Mouse (Mus musculus): ENCODE measurements around the gene Tmem222.

The Tmem222 gene

DNA sequence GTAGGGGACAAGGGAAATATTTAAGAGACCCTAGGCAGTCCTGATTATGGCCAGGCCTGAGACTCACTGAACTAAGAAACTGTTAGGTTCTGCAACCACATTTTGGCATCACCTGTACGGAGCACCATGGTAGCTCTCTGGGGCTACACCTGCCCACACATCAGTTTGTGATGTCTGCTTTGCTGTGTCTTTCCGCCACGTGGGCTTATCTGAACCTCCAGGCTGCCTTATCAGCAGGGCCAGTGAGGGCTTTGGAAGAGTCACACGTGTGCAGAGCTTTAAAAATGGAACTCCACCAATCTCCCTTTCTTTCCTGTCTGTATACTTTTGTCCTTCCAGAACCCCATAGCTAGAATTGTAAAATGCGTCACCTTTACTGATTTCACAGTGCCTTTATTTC, 8.4 kb upstream of the Tmem222 start:
- in situ Hi-C loops (cut with MboI; ENCODE audit: low sequenced_read_pairs) = no loop called here

DNA sequence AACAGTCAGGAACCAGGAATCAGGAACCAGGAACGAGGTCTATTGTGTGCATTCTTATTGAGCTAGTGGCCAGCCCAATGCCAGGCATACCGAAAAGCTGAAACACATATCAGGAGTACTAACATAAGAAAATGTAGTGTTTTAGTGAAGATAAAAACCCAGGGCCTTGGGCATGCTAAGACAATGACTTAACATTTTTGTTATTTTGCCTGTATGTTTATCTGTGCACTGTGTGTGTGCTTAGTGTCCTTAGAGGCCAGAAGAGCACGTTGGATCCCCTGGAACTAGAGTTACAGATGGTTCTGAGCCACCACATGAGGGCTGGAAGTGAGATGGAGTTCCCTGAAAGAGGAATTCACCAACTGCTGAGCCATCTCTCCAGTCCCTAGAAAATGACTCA, 7.7 kb upstream of the Tmem222 start:
- in situ Hi-C loops (cut with MboI; ENCODE audit: low sequenced_read_pairs) = no loop called here

- in situ Hi-C loops (cut with MboI; ENCODE audit: low sequenced_read_pairs) = no loop called here
Measured at GRCm38 (mm10) chr4:133282656-133283055, 5.1 kb upstream of the Tmem222 start.

- in situ Hi-C loops (cut with MboI; ENCODE audit: low sequenced_read_pairs) = no loop called here
Measured at GRCm38 (mm10) chr4:133281951-133282481, 4.4 kb upstream of the Tmem222 start.

GRCm38 (mm10) chr4:133281513-133281912, 3.9 kb upstream of the Tmem222 start:
- in situ Hi-C loops (cut with MboI; ENCODE audit: low sequenced_read_pairs) = no loop called here

GRCm38 (mm10) chr4:133278482-133278881, 890 bp upstream of the Tmem222 start:
- in situ Hi-C loops (cut with MboI; ENCODE audit: low sequenced_read_pairs) = no loop called here

- in situ Hi-C loops (cut with MboI; ENCODE audit: low sequenced_read_pairs) = no loop called here
Measured at GRCm38 (mm10) chr4:133278067-133278466, 475 bp upstream of the Tmem222 start.

DNA sequence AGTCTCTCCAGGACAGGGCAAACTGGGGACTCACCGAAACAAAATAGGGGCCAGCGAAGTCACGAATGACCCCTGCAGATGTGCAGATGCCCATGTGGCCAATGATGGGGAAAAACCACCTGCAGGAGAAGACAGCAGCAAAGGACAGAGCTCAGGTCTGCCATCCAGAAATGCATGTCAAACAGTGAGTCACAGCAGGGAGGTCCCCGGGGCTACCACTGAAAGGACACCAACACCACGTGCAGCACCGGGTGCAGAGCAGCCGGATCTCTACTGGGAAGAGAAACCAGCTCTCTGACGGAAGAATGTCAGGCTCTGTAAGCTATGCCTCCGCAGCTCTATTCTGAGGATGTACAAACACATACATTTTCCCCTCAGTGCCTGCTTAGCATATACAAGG, 6.7 kb downstream of the Tmem222 start:
- in situ Hi-C loops (cut with MboI; ENCODE audit: low sequenced_read_pairs) = no loop called here

DNA sequence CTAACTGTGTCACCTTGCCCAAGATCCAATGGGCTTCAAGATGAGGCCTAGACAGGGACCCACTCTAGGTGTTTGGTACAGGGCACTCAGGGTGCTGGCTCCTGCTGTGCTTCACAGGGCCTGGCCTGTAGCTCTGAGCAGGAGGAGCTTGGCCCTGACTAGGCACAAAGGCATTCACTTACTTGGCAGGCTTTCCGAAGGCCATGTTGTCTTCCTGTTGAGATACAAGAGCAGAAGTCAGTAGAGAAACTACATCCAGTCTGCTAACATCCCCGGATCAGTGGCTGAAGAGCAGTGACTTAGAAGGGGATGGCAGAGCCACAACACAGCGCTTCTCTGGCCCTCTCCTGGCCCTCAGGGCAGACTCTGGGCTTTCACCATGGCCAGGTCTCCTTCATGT, 8.0 kb downstream of the Tmem222 start:
- in situ Hi-C loops (cut with MboI; ENCODE audit: low sequenced_read_pairs) = no loop called here

DNA sequence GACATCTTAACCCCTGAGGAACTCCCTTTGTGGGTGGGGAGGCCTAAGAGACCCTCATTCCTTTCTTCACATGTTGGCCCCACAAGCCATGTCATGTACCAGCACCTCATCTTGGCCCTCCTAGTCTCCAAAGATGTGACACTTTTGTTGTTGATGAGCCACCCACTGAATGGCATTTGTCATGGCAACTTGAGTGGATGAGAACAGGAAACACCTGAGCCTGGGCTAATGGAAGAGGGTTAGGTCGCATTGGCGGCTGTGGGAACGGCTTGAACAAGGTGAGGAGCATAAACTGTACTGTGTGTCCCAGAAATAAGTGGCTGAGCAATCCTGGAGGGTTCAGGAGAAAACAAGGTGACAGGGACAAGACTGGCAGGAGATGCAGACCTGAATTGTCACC, 8.7 kb downstream of the Tmem222 start:
- in situ Hi-C loops (cut with MboI; ENCODE audit: low sequenced_read_pairs) = no loop called here

DNA sequence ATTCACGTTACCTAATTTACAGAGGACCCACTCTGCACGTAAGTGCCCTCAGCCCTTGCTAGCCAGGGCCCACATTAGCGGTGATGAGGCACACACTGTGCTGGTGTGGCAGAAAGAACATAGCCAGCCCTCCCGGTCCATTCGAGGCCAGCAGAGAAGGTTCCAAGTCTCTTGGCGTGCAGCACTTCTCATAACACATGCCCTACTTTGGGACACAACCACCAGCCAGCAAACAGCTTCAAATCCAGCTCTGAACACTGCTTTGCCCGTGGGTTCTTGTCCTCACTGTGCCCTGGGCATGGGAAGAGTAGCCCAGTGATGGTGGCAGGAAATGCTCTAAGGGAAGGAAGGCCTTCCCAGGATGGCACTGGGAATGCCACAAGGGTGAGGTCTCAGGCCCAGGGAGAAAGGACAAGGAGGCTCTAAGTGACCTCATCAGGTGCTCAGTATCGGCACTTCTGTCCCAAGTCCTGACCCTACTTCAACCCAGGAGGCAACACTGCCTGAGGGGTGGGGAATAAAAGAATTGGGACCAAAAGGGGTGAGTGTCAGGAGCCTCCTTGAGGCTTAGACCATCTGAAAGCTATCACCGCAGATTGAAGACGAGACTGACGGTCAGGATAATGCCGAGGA, 11.2 kb downstream of the Tmem222 start:
- in situ Hi-C loops (cut with MboI; ENCODE audit: low sequenced_read_pairs) = no loop called here

DNA sequence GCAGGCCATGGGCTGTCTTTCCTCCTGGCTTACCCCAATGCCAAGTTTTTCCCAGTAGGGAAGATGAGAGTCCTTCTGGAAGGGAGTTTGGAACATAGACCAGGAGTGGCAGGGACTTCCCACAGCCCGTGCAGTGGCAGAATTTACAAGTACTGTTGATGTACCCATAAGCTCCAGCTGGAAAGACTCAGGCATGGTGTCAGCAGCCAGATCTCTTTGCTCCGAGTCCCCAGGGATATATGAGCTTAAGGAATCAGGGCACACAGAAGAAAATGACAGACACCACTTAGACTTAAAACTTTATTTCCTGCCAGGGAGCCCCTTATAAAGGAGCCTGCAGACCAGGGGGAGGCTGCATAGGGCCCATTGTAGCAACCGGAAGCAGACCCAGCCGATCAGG, 11.8 kb downstream of the Tmem222 start:
- in situ Hi-C loops (cut with MboI; ENCODE audit: low sequenced_read_pairs) = no loop called here

DNA sequence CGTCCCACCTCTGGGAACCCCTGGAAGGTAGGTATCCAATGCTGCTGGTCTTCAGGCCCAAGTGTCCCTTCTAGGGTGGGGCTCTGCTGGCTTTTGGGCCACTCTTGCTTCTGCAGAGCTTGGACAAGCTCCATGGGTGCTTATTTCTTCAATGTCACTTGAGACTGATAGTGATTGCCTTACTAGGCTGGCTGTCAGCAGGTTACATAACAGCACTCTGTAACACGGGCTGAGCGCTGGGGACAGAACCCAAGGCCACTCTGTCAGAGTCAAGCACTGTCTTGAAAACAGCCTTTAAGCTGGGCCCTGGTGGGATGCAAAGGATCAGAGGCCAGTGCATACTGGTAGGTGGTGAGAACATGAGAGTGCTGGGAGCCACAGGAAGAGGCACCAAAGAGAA, 12.3 kb downstream of the Tmem222 start:
- in situ Hi-C loops (cut with MboI; ENCODE audit: low sequenced_read_pairs) = no loop called here

DNA sequence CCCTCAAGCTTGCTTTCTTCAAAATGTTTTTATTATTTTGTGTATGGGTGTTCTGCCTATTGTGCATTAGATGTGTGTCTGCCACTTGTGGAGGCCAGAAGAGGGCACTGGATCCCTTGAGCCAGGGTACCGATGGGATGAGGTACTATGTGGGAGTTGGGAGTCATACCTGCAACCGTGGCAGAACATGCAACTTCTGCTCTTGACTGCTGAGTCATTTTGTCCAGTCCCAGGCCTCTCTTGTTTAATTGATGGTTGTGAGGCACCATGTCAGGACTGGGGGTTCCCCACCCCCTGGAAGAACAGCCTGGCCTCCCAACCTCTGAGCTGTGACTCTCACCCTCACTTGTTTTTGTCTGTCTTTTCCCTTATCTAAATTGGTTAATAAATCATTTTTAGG, 13.0 kb downstream of the Tmem222 start:
- in situ Hi-C loops (cut with MboI; ENCODE audit: low sequenced_read_pairs) = no loop called here

GRCm38 (mm10) chr4:133263756-133264155, 13.8 kb downstream of the Tmem222 start:
- in situ Hi-C loops (cut with MboI; ENCODE audit: low sequenced_read_pairs) = no loop called here

GRCm38 (mm10) chr4:133262882-133263281, 14.7 kb downstream of the Tmem222 start, which contains the start of gene Sytl1:
TSS of gene Sytl1 (minus strand) at chr4:133263113.
- in situ Hi-C loops (cut with MboI; ENCODE audit: low sequenced_read_pairs) = no loop called here

GRCm38 (mm10) chr4:133262375-133262765, 15.2 kb downstream of the Tmem222 start:
- in situ Hi-C loops (cut with MboI; ENCODE audit: low sequenced_read_pairs) = no loop called here

DNA sequence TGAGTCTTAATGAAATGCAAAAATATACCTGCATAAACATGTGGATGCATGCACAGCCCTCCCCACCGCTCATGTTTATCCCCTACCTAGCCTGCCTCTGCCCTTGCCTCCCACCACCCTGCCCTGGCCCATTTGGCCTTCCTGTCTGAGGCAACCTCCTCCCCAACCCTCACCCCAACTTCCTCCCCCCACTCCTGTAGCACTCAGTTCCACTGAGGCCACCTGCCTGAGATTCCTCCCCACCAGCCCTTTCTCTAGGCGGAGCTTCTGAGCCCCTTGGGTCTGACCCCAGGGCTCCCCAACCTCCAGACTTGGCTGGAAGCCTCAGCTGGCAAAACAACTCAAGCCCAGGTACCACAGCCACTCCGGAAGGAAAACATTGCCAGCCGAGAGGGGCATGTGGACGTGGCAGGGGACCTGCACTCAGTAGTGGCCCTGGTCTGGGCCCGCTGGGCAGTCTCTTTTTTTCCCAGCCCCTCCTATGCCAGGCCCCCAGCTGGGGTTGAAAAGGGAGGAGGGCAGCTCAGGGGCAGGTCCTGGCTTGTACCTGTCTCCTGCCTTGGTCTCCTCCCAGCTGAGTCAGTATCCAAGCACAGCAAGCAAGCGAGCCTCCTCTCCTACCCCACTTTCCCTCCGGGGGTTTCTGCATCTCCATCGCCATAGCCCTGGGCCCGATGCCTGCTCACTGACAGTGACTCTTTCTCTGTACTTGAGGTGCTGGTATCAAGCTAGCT, 15.8 kb downstream of the Tmem222 start:
- in situ Hi-C loops (cut with MboI; ENCODE audit: low sequenced_read_pairs) = no loop called here

GRCm38 (mm10) chr4:133257798-133258408, 19.7 kb downstream of the Tmem222 start:
- in situ Hi-C loops (cut with MboI; ENCODE audit: low sequenced_read_pairs) = no loop called here

- in situ Hi-C loops (cut with MboI; ENCODE audit: low sequenced_read_pairs) = no loop called here
Measured at GRCm38 (mm10) chr4:133257230-133257629, 20.4 kb downstream of the Tmem222 start.

DNA sequence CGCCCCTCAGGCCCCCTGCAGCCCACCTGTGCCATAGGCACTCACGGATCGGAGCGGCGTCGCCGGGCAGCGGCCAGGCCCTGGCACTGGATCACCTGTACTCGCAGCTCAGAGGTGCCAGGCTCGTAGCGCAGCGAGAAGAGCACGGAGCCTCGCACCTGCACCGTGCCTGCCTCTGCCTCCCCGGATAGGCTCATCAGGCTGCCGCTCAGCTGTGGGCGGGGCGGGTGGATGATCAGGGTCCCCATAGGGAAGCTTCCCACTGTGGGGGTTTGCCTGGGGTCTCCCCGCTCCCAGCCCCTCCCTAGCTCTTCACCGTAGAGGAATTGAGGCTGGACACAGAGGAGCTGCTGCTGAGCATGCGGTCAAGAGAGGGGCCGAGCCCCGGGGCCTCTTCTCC, 20.8 kb downstream of the Tmem222 start:
- in situ Hi-C loops (cut with MboI; ENCODE audit: low sequenced_read_pairs) = no loop called here

- in situ Hi-C loops (cut with MboI; ENCODE audit: low sequenced_read_pairs) = no loop called here
Measured at GRCm38 (mm10) chr4:133255392-133255791, 22.2 kb downstream of the Tmem222 start.
